Mouse (Mus musculus) mouse embryonic stem cell (cell line): ENCODE results near the gene Fat3.

Source experiments
- in situ Hi-C, 2 experiments: fragments of 300-500 bp; cut with MboI; formaldehyde crosslinking; loops; 1 replicate in 1 of 2; 3 replicates in 1 of 2; pipeline ENCODE4 v1.14.3; 2019 to 2020; ENCODE audit warnings: low sequenced_read_pairs in 2 of 2, low pct_unique_long_range_greater_than_20kb in 1 of 2, mixed read lengths in 1 of 2; ENCODE audit not compliant: unreplicated experiment in 1 of 2

Fat3 gene

GRCm38 (mm10) chr9:15874506-15875160 lies 626.5 kb downstream of the Fat3 start, which contains the start of gene Mtnr1b:
Gene Mtnr1b (minus strand): TSS chr9:15874556.
- in situ Hi-C loops, result loop anchor here (10.0 to 25.0 kb wide), 2 partner anchors 187 to 190 kb away; no protein-coding TSS in a partner anchor

- in situ Hi-C loops, result loop anchor here in 1 of 2 experiments (10.0 kb wide), 1 partner anchor 185 kb away; no protein-coding TSS in a partner anchor
These were observed 631.1 kb downstream of the Fat3 start for GRCm38 (mm10) chr9:15870013-15870412.

GRCm38 (mm10) chr9:15869456-15869855 lies 631.6 kb downstream of the Fat3 start:
- in situ Hi-C loops, result no loop called here

GRCm38 (mm10) chr9:15866280-15867072 lies 634.6 kb downstream of the Fat3 start:
- in situ Hi-C loops, result no loop called here

- in situ Hi-C loops, result no loop called here
These were observed 639.7 kb downstream of the Fat3 start for GRCm38 (mm10) chr9:15861402-15861801.
